20 mouse cellular contexts compared by ENCODE assay signal in the genomic region with DNA sequence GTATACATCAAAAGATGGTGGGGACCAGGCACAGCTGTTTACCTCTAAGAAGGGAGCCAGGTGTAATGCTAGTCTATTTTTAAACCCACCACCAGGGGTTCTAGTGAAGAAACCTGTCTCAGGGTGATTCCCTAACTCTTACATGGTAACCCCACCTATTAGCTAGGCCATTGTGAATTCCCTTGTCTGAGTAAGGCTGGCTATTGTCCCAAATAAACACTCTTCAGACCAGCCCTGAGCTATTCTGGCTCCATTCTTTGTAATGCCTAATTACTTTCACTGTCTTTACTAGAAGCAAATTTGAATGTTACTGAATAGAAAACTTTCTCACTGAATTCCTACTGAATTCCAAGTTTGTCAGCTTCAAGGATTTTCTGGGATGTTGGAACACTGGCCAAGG.
"Had no signal": no experiment of that assay in that cellular context is flagged by ENCODE, and none has a peak within 500 bp of the region (broad histone marks: within the 10 kb centered on the region; RNA-seq: fewer than 3 reads in every experiment).

No protein-coding gene starts in this region.

- H3K27ac ChIP-seq: kidney, embryonic 15.5 days; limb, embryonic 12.5 days; limb, embryonic 15.5 days; liver, embryonic 14.5 days; midbrain, embryonic 10.5 days; midbrain, embryonic 13.5 days; stomach, embryonic 15.5 days had no signal

- H3K36me3 ChIP-seq: kidney, embryonic 15.5 days; limb, embryonic 12.5 days; limb, embryonic 15.5 days; midbrain, embryonic 10.5 days; midbrain, embryonic 13.5 days; stomach, embryonic 15.5 days had no signal

- DNase-seq: kidney, adult 8-10 months; kidney, postnatal 10 days; kidney, postnatal 36 days; left cerebral cortex, postnatal 4 days; liver, postnatal 0 days; lung, embryonic 14.5 days; right cerebral cortex, adult 18-20 months; right cerebral cortex, postnatal 14 days; right cerebral cortex, postnatal 4 days; thymus, adult 18-20 months; thymus, postnatal 14 days; thymus, postnatal 4 days had no signal

- H3K9me3 ChIP-seq: kidney, embryonic 15.5 days; limb, embryonic 12.5 days; limb, embryonic 15.5 days; megakaryocyte, embryonic 14.5 days; midbrain, embryonic 10.5 days; midbrain, embryonic 13.5 days; stomach, embryonic 15.5 days had no signal

- H3K4me1 ChIP-seq: kidney, embryonic 15.5 days; limb, embryonic 12.5 days; limb, embryonic 15.5 days; megakaryocyte, embryonic 14.5 days; midbrain, embryonic 10.5 days; midbrain, embryonic 13.5 days; stomach, embryonic 15.5 days had no signal

- H3K9ac ChIP-seq: kidney, embryonic 15.5 days; limb, embryonic 12.5 days; limb, embryonic 15.5 days; liver, embryonic 14.5 days; liver, postnatal 0 days; lung, embryonic 14.5 days; midbrain, embryonic 13.5 days; stomach, embryonic 15.5 days had no signal

- H3K4me3 ChIP-seq: kidney, embryonic 15.5 days; limb, embryonic 12.5 days; limb, embryonic 15.5 days; megakaryocyte, embryonic 14.5 days; midbrain, embryonic 10.5 days; midbrain, embryonic 13.5 days; stomach, embryonic 15.5 days had no signal

- H3K27me3 ChIP-seq: kidney, embryonic 15.5 days; limb, embryonic 12.5 days; limb, embryonic 15.5 days; megakaryocyte, embryonic 14.5 days; midbrain, embryonic 13.5 days; stomach, embryonic 15.5 days had no signal
